Mouse (Mus musculus): ENCODE results near the gene Ctdspl. TPM values are rescaled to one million over a fixed set of nuclear protein-coding genes. Genes with fewer than 3 reads are reported as not detected.

The Ctdspl gene
- polyA plus RNA-seq, 1 experiment from 2014 or later, result 10.0 TPM

- Histone ChIP-seq H3K27ac (replicated peaks; ENCODE audit: low read depth, low read length) (no peak overlapping the region), H3K4me1 (ENCODE audit: control insufficient read depth, insufficient read depth, low read length) (no peaks in the 10 kb centered on the region; the same call in 1 of the 2 replicates), H3K4me3 (ENCODE audit: low read depth, low read length) (no peak overlapping the region), H3K4me2 (ENCODE audit: low read depth, low read length) (no peak overlapping the region), H3K9me3 (replicated peaks; ENCODE audit: control insufficient read depth, low read length) (no peaks in the 10 kb centered on the region), H3K27me3 (ENCODE audit: control insufficient read depth, insufficient read depth, low read length) (no peaks in the 10 kb centered on the region), H3K36me3 (replicated peaks; ENCODE audit: control insufficient read depth, insufficient read depth, low read depth, low read length) (no peaks in the 10 kb centered on the region), H3K9ac (replicated peaks; ENCODE audit: low read length) (no peak overlapping the region)
- ATAC-seq (replicated peaks; ENCODE audit: insufficient number of reproducible peaks, low FRiP score, low TSS enrichment, low read depth) (no peak), DNase-seq (ENCODE audit: low spot score) (no peak)
- 96% methylated on average over 7 of the region's 7 CpGs for WGBS
Measured at GRCm38 (mm10) chr9:119027337-119027736, 101.1 kb downstream of the Ctdspl start.

GRCm38 (mm10) chr9:119028226-119029195 is 102.3 kb downstream of the Ctdspl start:
- Histone ChIP-seq H3K4me2 (ENCODE audit: low read depth, low read length) (no peak overlapping the region), H3K4me1 (ENCODE audit: control insufficient read depth, insufficient read depth, low read length) (peaks cover 6% of the 10 kb centered on the region), H3K27me3 (ENCODE audit: control insufficient read depth, insufficient read depth, low read length) (no peaks in the 10 kb centered on the region), H3K9me3 (replicated peaks; ENCODE audit: control insufficient read depth, low read length) (no peaks in the 10 kb centered on the region), H3K4me3 (ENCODE audit: low read depth, low read length) (no peak overlapping the region), H3K9ac (replicated peaks; ENCODE audit: low read length) (no peak overlapping the region), H3K27ac (replicated peaks; ENCODE audit: low read depth, low read length) (no peak overlapping the region), H3K36me3 (replicated peaks; ENCODE audit: control insufficient read depth, insufficient read depth, low read depth, low read length) (no peaks in the 10 kb centered on the region)
- ATAC-seq (replicated peaks; ENCODE audit: insufficient number of reproducible peaks, low FRiP score, low TSS enrichment, low read depth), result no peak
- no peak for DNase-seq (ENCODE audit: low spot score)
- 93% methylated on average over 27 of the region's 27 CpGs for WGBS

- Histone ChIP-seq H3K27ac (replicated peaks; ENCODE audit: low read depth, low read length) (no peak overlapping the region), H3K4me3 (ENCODE audit: low read depth, low read length) (no peak overlapping the region), H3K9me3 (replicated peaks; ENCODE audit: control insufficient read depth, low read length) (no peaks in the 10 kb centered on the region), H3K36me3 (replicated peaks; ENCODE audit: control insufficient read depth, insufficient read depth, low read depth, low read length) (no peaks in the 10 kb centered on the region), H3K9ac (replicated peaks; ENCODE audit: low read length) (no peak overlapping the region), H3K4me1 (ENCODE audit: control insufficient read depth, insufficient read depth, low read length) (peaks cover 10% of the 10 kb centered on the region), H3K4me2 (ENCODE audit: low read depth, low read length) (no peak overlapping the region), H3K27me3 (ENCODE audit: control insufficient read depth, insufficient read depth, low read length) (no peaks in the 10 kb centered on the region)
- DNase-seq (ENCODE audit: low spot score) (peak; percentile 67), ATAC-seq (replicated peaks; ENCODE audit: insufficient number of reproducible peaks, low FRiP score, low TSS enrichment, low read depth) (no peak)
- WGBS, result 50% methylated on average over 7 of the region's 7 CpGs
Measured at GRCm38 (mm10) chr9:119029568-119029967, 103.3 kb downstream of the Ctdspl start.

- Histone ChIP-seq H3K9me3 (replicated peaks; ENCODE audit: control insufficient read depth, low read length) (no peaks in the 10 kb centered on the region), H3K27ac (replicated peaks; ENCODE audit: low read depth, low read length) (no peak overlapping the region), H3K4me3 (ENCODE audit: low read depth, low read length) (no peak overlapping the region), H3K9ac (replicated peaks; ENCODE audit: low read length) (no peak overlapping the region), H3K27me3 (ENCODE audit: control insufficient read depth, insufficient read depth, low read length) (no peaks in the 10 kb centered on the region), H3K4me2 (ENCODE audit: low read depth, low read length) (no peak overlapping the region), H3K36me3 (replicated peaks; ENCODE audit: control insufficient read depth, insufficient read depth, low read depth, low read length) (no peaks in the 10 kb centered on the region), H3K4me1 (ENCODE audit: control insufficient read depth, insufficient read depth, low read length) (peaks cover 10% of the 10 kb centered on the region)
- DNase-seq (ENCODE audit: low spot score), result no peak
- ATAC-seq (replicated peaks; ENCODE audit: insufficient number of reproducible peaks, low FRiP score, low TSS enrichment, low read depth), result no peak
- 87% methylated on average over 4 of the region's 4 CpGs for WGBS
Measured at GRCm38 (mm10) chr9:119031038-119031437, 104.8 kb downstream of the Ctdspl start.

GRCm38 (mm10) chr9:119031772-119032171 is 105.5 kb downstream of the Ctdspl start:
- no peak overlapping the region for H3K9ac ChIP-seq (replicated peaks; ENCODE audit: low read length)
- peaks cover 10% of the 10 kb centered on the region for H3K4me1 ChIP-seq (ENCODE audit: control insufficient read depth, insufficient read depth, low read length)
- ATAC-seq (replicated peaks; ENCODE audit: insufficient number of reproducible peaks, low FRiP score, low TSS enrichment, low read depth) (no peak), DNase-seq (ENCODE audit: low spot score) (no peak)
- H3K27me3 ChIP-seq (ENCODE audit: control insufficient read depth, insufficient read depth, low read length), result no peaks in the 10 kb centered on the region
- no peak overlapping the region for H3K4me3 ChIP-seq (ENCODE audit: low read depth, low read length)
- H3K27ac ChIP-seq (replicated peaks; ENCODE audit: low read depth, low read length), result peak overlapping the region; percentile 31; the same call in 1 of the 2 replicates
- no peaks in the 10 kb centered on the region for H3K9me3 ChIP-seq (replicated peaks; ENCODE audit: control insufficient read depth, low read length)
- 81% methylated on average over 14 of the region's 14 CpGs for WGBS
- H3K36me3 ChIP-seq (replicated peaks; ENCODE audit: control insufficient read depth, insufficient read depth, low read depth, low read length), result no peaks in the 10 kb centered on the region
- no peak overlapping the region for H3K4me2 ChIP-seq (ENCODE audit: low read depth, low read length)

GRCm38 (mm10) chr9:119032538-119032937 is 106.3 kb downstream of the Ctdspl start:
- H3K36me3 ChIP-seq (replicated peaks; ENCODE audit: control insufficient read depth, insufficient read depth, low read depth, low read length), result no peaks in the 10 kb centered on the region
- H3K4me1 ChIP-seq (ENCODE audit: control insufficient read depth, insufficient read depth, low read length), result peaks cover 10% of the 10 kb centered on the region
- H3K9me3 ChIP-seq (replicated peaks; ENCODE audit: control insufficient read depth, low read length), result no peaks in the 10 kb centered on the region
- no peaks in the 10 kb centered on the region for H3K27me3 ChIP-seq (ENCODE audit: control insufficient read depth, insufficient read depth, low read length)
- no peak for ATAC-seq (replicated peaks; ENCODE audit: insufficient number of reproducible peaks, low FRiP score, low TSS enrichment, low read depth)
- no peak overlapping the region for H3K4me2 ChIP-seq (ENCODE audit: low read depth, low read length)
- DNase-seq (ENCODE audit: low spot score), result peak; percentile 17
- no peak overlapping the region for H3K4me3 ChIP-seq (ENCODE audit: low read depth, low read length)
- 52% methylated on average over 9 of the region's 9 CpGs for WGBS
- H3K9ac ChIP-seq (replicated peaks; ENCODE audit: low read length), result no peak overlapping the region
- H3K27ac ChIP-seq (replicated peaks; ENCODE audit: low read depth, low read length), result peak overlapping the region; percentile 52; the same call in 1 of the 2 replicates

- H3K4me1 ChIP-seq (ENCODE audit: control insufficient read depth, insufficient read depth, low read length), result peaks cover 10% of the 10 kb centered on the region
- no peaks in the 10 kb centered on the region for H3K27me3 ChIP-seq (ENCODE audit: control insufficient read depth, insufficient read depth, low read length)
- DNase-seq (ENCODE audit: low spot score), result peak; percentile 76
- H3K36me3 ChIP-seq (replicated peaks; ENCODE audit: control insufficient read depth, insufficient read depth, low read depth, low read length), result no peaks in the 10 kb centered on the region
- peak overlapping the region; percentile 52; the same call in 1 of the 2 replicates for H3K27ac ChIP-seq (replicated peaks; ENCODE audit: low read depth, low read length)
- no peaks in the 10 kb centered on the region for H3K9me3 ChIP-seq (replicated peaks; ENCODE audit: control insufficient read depth, low read length)
- 79% methylated on average over 19 of the region's 19 CpGs for WGBS
- no peak overlapping the region for H3K4me3 ChIP-seq (ENCODE audit: low read depth, low read length)
- H3K9ac ChIP-seq (replicated peaks; ENCODE audit: low read length), result no peak overlapping the region
- peak; percentile 46 for ATAC-seq (replicated peaks; ENCODE audit: insufficient number of reproducible peaks, low FRiP score, low TSS enrichment, low read depth)
- no peak overlapping the region for H3K4me2 ChIP-seq (ENCODE audit: low read depth, low read length)
Measured at GRCm38 (mm10) chr9:119033111-119033921, 107.1 kb downstream of the Ctdspl start.
